Mouse (Mus musculus) hematopoietic stem cell, adult 5-6 weeks (primary cell): ENCODE data around the gene Cabp7. TPM values are rescaled to one million over a fixed set of nuclear protein-coding genes. Genes with fewer than 3 reads are reported as not detected.

Experiments
- ATAC-seq, 2 experiments: fragments of 125-278 bp in 1 of 2; replicated peaks in 1 of 2; 2 replicates each; pipeline ENCODE4 v1.8.0; 2016 to 2017; ENCODE audit warnings: inconsistent platforms in 2 of 2, mild to moderate bottlenecking in 2 of 2, moderate number of reproducible peaks in 2 of 2, low read depth in 1 of 2, moderate TSS enrichment in 1 of 2; ENCODE audit not compliant: low FRiP score in 2 of 2, poor library complexity in 2 of 2, severe bottlenecking in 2 of 2, insufficient read depth in 1 of 2, low TSS enrichment in 1 of 2
- total RNA-seq: library from RNA; stranded (forward); fragments of 172-1452, 232-1000 nt; gene quantifications from 2 replicates; pipeline ENCODE4 v1.2.3, GENCODE M21; 2017

Gene Cabp7
- total RNA-seq, 1 experiment from 2014 or later, result not detected

DNA sequence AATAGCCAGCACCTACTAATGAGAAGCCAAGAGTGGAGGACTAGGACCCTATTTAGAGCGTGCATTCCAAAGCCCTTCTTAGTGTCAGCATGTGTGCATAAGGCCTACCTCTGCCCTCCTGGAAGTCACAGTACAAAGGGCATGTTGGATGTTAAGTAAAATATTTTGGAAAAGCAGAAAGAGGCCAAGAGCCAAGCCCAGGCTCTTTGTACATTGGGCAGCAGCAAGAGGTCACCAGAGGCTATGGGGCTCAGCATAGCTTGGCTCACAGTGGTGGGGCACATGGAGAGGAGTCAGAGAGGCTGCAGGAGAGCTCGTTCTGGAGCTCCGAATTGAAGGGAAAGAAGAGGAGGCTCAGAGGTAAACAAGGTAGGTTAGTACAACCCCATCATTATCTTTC is 59.6 kb downstream of the Cabp7 start:
- ATAC-seq, result no peak

Other genes with a start within 250 kb of the Cabp7 start
- 60.3 and 93.3 TPM in 2 replicates for gene Mtmr3, start 151.9 kb downstream of the Cabp7 start, total RNA-seq
- not detected in 2 replicates for gene Gm11032, start 126.7 kb downstream of the Cabp7 start, total RNA-seq
- 22.8 and 31.4 TPM in 2 replicates for gene Ascc2, start 109.0 kb downstream of the Cabp7 start, total RNA-seq
- gene Uqcr10, start 42.4 kb downstream of the Cabp7 start, total RNA-seq, result 23.9 and 115 TPM in 2 replicates
- gene Zmat5, start 42.1 kb downstream of the Cabp7 start, total RNA-seq, result 4.7 and 7.1 TPM in 2 replicates
- 52.9 and 80.7 TPM in 2 replicates for gene Nf2, start 102.8 kb upstream of the Cabp7 start, total RNA-seq
- gene Nipsnap1, start 127.2 kb upstream of the Cabp7 start, total RNA-seq, result 20.9 and 34.7 TPM in 2 replicates
- 43.1 and 49.8 TPM in 2 replicates for gene Thoc5, start 148.5 kb upstream of the Cabp7 start, total RNA-seq
- 11.9 and 19.6 TPM in 2 replicates for gene Nefh, start 201.3 kb upstream of the Cabp7 start, total RNA-seq
- gene Ap1b1, start 240.0 kb upstream of the Cabp7 start, total RNA-seq, result 45.0 and 80.8 TPM in 2 replicates